Mouse (Mus musculus): Measurements from ENCODE around the gene Rapgefl1. TPM values are rescaled to one million over a fixed set of nuclear protein-coding genes. Genes with fewer than 3 reads are reported as not detected.

Gene Rapgefl1
- total and polyA plus RNA-seq, 3 experiments: 0.27 to 0.35 TPM; not detected in 1

DNA sequence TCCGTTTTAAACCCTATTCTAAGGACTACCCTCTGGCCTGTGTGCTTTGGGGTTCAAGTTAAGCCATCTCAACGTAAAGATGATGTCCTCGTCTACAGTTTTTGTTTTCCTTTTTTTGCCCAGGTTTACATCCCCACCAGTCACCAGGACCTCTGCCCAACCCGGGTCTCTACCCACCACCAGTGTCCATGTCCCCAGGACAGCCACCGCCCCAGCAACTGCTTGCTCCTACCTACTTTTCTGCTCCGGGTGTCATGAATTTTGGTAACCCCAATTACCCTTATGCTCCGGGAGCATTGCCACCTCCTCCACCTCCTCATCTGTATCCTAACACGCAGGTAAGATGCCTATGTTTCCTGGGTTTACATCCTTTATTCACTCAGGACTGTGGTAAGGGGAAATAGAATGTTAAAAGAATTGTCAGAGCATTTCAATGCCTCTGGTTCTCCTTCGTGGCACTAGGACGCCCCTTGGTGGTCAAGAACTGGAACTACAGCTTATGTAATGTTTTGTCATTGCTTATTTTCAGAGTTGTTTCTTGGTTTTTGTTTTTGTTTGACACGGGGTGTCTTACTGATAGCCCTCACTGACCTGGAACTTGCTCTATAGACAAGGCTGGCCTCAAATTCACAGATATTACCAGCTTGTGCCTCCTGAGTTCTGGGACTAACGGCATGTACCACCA is 7.4 kb upstream of the Rapgefl1 start:
- Histone ChIP-seq H3K4me1 (ENCODE audit: insufficient read depth, low read depth, low read length) (peaks cover 31% of the 10 kb centered on the region), H3K4me3 (ENCODE audit: low read depth, low read length) (no peak overlapping the region), H3K36me3 (replicated peaks) (peaks cover 95% of the 10 kb centered on the region), H3K27me3 (ENCODE audit: insufficient read depth, low read length) (no peaks in the 10 kb centered on the region), H3K9me3 (replicated peaks) (no peaks in the 10 kb centered on the region)
- TF ChIP-seq POLR2AphosphoS5 (IDR thresholded peaks at IDR 0.05; ENCODE audit: insufficient replicate concordance, low read depth, low read length) (no peak), CTCF (IDR thresholded peaks at IDR 0.05; ENCODE audit: low read depth, low read length) (peak; percentile 49), GATA1 (IDR thresholded peaks at IDR 0.05; ENCODE audit: borderline replicate concordance, low read length) (no peak), GATA2 (IDR thresholded peaks at IDR 0.05; ENCODE audit: borderline replicate concordance, low read depth, low read length) (no peak), TAL1 (conservative IDR thresholded peaks at IDR 0.05; ENCODE audit: low read depth, low read length) (no peak)
- ATAC-seq (ENCODE audit: extremely low read depth, insufficient number of reproducible peaks, low FRiP score, poor library complexity, severe bottlenecking) (no peak), DNase-seq (ENCODE audit: low spot score) (peak; percentile 34)

- H3K9me3 ChIP-seq (replicated peaks): no peaks in the 10 kb centered on the region
- ATAC-seq (ENCODE audit: extremely low read depth, insufficient number of reproducible peaks, low FRiP score, poor library complexity, severe bottlenecking) (no peak), DNase-seq (ENCODE audit: low spot score) (no peak)
- peaks cover 31% of the 10 kb centered on the region for H3K4me1 ChIP-seq (ENCODE audit: insufficient read depth, low read depth, low read length)
- H3K36me3 ChIP-seq (replicated peaks): peaks cover 95% of the 10 kb centered on the region
- no peaks in the 10 kb centered on the region for H3K27me3 ChIP-seq (ENCODE audit: insufficient read depth, low read length)
- H3K4me3 ChIP-seq (ENCODE audit: low read depth, low read length): no peak overlapping the region
- TF ChIP-seq GATA2 (IDR thresholded peaks at IDR 0.05; ENCODE audit: borderline replicate concordance, low read depth, low read length) (no peak), POLR2AphosphoS5 (IDR thresholded peaks at IDR 0.05; ENCODE audit: insufficient replicate concordance, low read depth, low read length) (no peak), GATA1 (IDR thresholded peaks at IDR 0.05; ENCODE audit: borderline replicate concordance, low read length) (no peak), CTCF (IDR thresholded peaks at IDR 0.05; ENCODE audit: low read depth, low read length) (no peak)
Measured at GRCm38 (mm10) chr11:98829875-98830274, 6.7 kb upstream of the Rapgefl1 start.

GRCm38 (mm10) chr11:98835296-98835695 is 1.3 kb upstream of the Rapgefl1 start:
- Histone ChIP-seq H3K27me3 (ENCODE audit: insufficient read depth, low read length) (peaks cover 28% of the 10 kb centered on the region), H3K36me3 (replicated peaks) (peaks cover 60% of the 10 kb centered on the region), H3K4me3 (ENCODE audit: low read depth, low read length) (no peak overlapping the region), H3K4me1 (ENCODE audit: insufficient read depth, low read depth, low read length) (peaks cover 27% of the 10 kb centered on the region), H3K9me3 (replicated peaks) (no peaks in the 10 kb centered on the region)
- no peak for ATAC-seq (ENCODE audit: extremely low read depth, insufficient number of reproducible peaks, low FRiP score, poor library complexity, severe bottlenecking)
- DNase-seq (ENCODE audit: low spot score): no peak
- no peak for TF ChIP-seq CTCF (IDR thresholded peaks at IDR 0.05; ENCODE audit: low read depth, low read length)
- no peak for TF ChIP-seq POLR2AphosphoS5 (IDR thresholded peaks at IDR 0.05; ENCODE audit: insufficient replicate concordance, low read depth, low read length)
- TF ChIP-seq GATA2 (IDR thresholded peaks at IDR 0.05; ENCODE audit: borderline replicate concordance, low read depth, low read length): no peak

DNA sequence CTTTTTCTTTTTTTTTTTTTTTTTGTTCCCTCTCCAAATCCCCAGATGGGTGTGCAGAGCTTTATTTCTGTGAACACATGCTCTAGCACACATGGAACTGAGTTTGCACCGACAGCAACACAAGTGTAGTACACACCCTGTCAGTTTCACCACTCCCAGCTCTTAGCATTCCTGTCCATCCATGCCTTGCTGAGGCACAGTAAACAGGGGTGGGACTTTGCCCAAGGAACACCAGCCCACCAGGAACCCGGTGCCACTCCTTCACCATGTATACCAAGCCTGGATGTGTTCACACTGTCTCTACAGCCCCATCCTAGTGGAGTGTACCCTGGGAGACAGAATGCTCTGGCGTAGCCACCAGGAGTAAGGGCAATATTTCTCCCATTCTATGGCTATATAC is 860 bp upstream of the Rapgefl1 start:
- H3K36me3 ChIP-seq (replicated peaks): peaks cover 55% of the 10 kb centered on the region
- DNase-seq (ENCODE audit: low spot score) (no peak), ATAC-seq (ENCODE audit: extremely low read depth, insufficient number of reproducible peaks, low FRiP score, poor library complexity, severe bottlenecking) (no peak)
- no peak overlapping the region for H3K4me3 ChIP-seq (ENCODE audit: low read depth, low read length)
- H3K4me1 ChIP-seq (ENCODE audit: insufficient read depth, low read depth, low read length): peaks cover 27% of the 10 kb centered on the region
- H3K9me3 ChIP-seq (replicated peaks): no peaks in the 10 kb centered on the region
- H3K27me3 ChIP-seq (ENCODE audit: insufficient read depth, low read length): peaks cover 32% of the 10 kb centered on the region
- TF ChIP-seq POLR2AphosphoS5 (IDR thresholded peaks at IDR 0.05; ENCODE audit: insufficient replicate concordance, low read depth, low read length) (no peak), TAL1 (conservative IDR thresholded peaks at IDR 0.05; ENCODE audit: low read depth, low read length) (no peak), GATA2 (IDR thresholded peaks at IDR 0.05; ENCODE audit: borderline replicate concordance, low read depth, low read length) (no peak), GATA1 (IDR thresholded peaks at IDR 0.05; ENCODE audit: borderline replicate concordance, low read length) (no peak), CTCF (IDR thresholded peaks at IDR 0.05; ENCODE audit: low read depth, low read length) (no peak)

- Histone ChIP-seq H3K27me3 (ENCODE audit: insufficient read depth, low read length) (peaks cover 36% of the 10 kb centered on the region), H3K36me3 (replicated peaks) (peaks cover 52% of the 10 kb centered on the region), H3K4me1 (ENCODE audit: insufficient read depth, low read depth, low read length) (peaks cover 27% of the 10 kb centered on the region), H3K4me3 (ENCODE audit: low read depth, low read length) (peak overlapping the region; percentile 74; the same call in 1 of the 2 replicates), H3K9me3 (replicated peaks) (no peaks in the 10 kb centered on the region)
- TF ChIP-seq POLR2AphosphoS5 (IDR thresholded peaks at IDR 0.05; ENCODE audit: insufficient replicate concordance, low read depth, low read length): no peak
- no peak for TF ChIP-seq TAL1 (conservative IDR thresholded peaks at IDR 0.05; ENCODE audit: low read depth, low read length)
- no peak for TF ChIP-seq CTCF (IDR thresholded peaks at IDR 0.05; ENCODE audit: low read depth, low read length)
- TF ChIP-seq GATA2 (IDR thresholded peaks at IDR 0.05; ENCODE audit: borderline replicate concordance, low read depth, low read length): no peak
- TF ChIP-seq GATA1 (IDR thresholded peaks at IDR 0.05; ENCODE audit: borderline replicate concordance, low read length): no peak
- no peak for DNase-seq (ENCODE audit: low spot score)
- ATAC-seq (ENCODE audit: extremely low read depth, insufficient number of reproducible peaks, low FRiP score, poor library complexity, severe bottlenecking): no peak
Measured at GRCm38 (mm10) chr11:98836128-98836527, 457 bp upstream of the Rapgefl1 start.

GRCm38 (mm10) chr11:98837231-98837704 is 683 bp downstream of the Rapgefl1 start:
- peak overlapping the region; percentile 74; the same call in 1 of the 2 replicates for H3K4me3 ChIP-seq (ENCODE audit: low read depth, low read length)
- ATAC-seq (ENCODE audit: extremely low read depth, insufficient number of reproducible peaks, low FRiP score, poor library complexity, severe bottlenecking): no peak
- peaks cover 27% of the 10 kb centered on the region for H3K4me1 ChIP-seq (ENCODE audit: insufficient read depth, low read depth, low read length)

More at GRCm38 (mm10) chr11:98837231-98837704, 683 bp downstream of the Rapgefl1 start:
- peak; percentile 29 for DNase-seq (ENCODE audit: low spot score)
- TF ChIP-seq CTCF (IDR thresholded peaks at IDR 0.05; ENCODE audit: low read depth, low read length): no peak
- Histone ChIP-seq H3K36me3 (replicated peaks) (peaks cover 41% of the 10 kb centered on the region), H3K27me3 (ENCODE audit: insufficient read depth, low read length) (peaks cover 42% of the 10 kb centered on the region), H3K9me3 (replicated peaks) (no peaks in the 10 kb centered on the region)

All from G1E (cell line).